Mouse (Mus musculus) urinary bladder, postnatal 4 days (tissue): ENCODE results near the gene Mycl.

Experiments used
- DNase-seq, 2 experiments: peaks; one replicate each; pipeline ENCODE4 v3.0.0; 2021 to 2022; ENCODE audit warnings: low spot score in 2 of 2

Mycl gene

DNA sequence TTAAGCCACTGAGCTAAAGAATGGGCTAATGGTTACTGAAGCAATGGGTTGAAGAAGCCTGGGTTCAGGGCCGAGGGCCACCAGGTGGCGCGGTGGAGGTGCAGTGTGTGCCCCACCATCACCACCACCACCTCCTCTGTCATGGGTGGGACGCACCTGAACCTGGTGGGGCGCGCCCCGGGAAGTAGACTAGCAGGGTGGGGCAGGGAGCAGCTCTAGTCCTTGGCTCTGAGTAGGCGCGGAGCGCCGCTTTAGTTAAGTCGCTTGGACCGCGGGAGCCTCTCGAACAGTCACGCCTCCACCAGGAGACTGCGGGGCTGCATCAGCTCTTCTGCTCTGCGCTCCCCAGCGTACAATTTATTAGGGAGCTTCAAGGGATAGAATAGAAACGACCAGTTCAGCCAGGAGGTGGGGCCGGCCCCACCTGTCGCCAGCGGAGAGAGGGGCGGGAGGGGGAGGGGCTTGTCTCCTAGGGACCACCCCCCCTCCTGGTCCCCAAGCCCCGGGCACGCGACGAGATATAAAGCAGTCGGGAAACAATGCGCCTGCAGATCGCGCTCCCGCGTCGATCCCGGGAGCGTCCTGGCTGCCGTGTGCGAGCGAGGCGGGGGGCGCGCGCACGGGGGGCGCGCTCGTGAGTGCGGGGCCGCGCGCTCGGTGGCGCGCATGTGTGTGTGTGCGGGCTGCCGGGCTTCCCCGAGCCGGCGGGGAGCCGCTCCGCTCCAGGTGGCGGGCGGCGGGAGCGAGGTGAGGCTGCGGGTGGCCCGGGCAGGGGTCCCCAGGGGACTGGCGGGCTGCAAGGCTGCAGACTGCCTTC, at the start of gene Mycl:
TSS of gene Mycl (plus strand) at position 249 of the 817 bp plus-strand sequence.
- DNase-seq: peak; percentile 76 to 84

GRCm38 (mm10) chr4:122947223-122947622, 48.2 kb upstream of the Mycl start:
- no peak for DNase-seq

DNA sequence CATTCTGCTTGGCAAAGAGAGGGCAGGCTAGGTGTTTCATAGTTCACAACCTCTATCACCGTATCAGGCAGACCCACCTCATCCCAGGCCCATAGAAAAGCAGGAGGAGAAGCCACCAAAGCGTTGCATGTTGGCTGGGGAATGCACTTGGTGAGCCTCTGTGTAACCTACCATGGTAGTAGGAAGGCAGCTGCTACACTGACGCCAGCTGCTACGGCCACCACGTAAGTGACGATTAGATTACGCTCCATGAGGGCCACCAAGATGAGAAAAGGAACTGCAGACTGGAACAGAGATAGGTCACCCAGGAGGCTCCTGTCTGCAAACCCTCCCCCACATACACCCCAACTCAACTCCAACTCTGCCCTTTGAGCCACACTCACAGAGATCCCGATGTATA, 46.4 kb upstream of the Mycl start:
- no peak for DNase-seq

DNA sequence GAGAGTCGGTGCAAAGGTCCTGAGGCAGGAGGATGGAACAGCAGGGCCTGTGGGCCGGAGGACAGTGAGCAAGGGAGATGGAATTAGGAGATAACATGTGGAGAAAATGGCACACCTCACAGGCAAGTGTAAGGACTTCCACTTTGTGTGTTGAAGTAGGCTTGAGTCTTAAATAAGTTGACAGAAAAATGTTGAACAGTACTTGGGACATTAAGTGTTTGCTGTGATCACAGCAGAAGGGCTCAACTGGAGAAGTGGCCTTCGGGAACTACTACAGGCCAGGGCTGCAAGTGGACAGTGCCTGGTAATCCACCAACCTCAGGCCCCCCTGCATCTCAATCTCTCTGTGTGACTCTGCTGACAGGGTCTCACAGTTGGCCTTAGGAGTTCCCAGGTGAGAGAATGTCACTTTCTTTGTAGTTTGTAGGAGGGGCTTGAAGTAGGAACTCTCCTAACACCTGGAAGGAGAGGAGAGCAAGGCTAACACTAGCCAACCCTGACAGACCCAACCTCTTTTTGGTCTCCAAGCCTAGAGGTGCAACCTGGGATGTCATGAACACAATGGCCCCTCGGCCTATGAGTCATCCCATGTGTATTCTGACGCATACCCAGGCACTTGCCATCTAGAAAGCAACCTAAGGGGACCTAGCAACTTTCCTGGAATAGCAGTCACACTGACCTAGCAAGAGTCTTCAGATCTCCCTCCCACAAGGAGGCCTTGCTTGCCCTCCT, 40.6 kb upstream of the Mycl start:
- no peak for DNase-seq

DNA sequence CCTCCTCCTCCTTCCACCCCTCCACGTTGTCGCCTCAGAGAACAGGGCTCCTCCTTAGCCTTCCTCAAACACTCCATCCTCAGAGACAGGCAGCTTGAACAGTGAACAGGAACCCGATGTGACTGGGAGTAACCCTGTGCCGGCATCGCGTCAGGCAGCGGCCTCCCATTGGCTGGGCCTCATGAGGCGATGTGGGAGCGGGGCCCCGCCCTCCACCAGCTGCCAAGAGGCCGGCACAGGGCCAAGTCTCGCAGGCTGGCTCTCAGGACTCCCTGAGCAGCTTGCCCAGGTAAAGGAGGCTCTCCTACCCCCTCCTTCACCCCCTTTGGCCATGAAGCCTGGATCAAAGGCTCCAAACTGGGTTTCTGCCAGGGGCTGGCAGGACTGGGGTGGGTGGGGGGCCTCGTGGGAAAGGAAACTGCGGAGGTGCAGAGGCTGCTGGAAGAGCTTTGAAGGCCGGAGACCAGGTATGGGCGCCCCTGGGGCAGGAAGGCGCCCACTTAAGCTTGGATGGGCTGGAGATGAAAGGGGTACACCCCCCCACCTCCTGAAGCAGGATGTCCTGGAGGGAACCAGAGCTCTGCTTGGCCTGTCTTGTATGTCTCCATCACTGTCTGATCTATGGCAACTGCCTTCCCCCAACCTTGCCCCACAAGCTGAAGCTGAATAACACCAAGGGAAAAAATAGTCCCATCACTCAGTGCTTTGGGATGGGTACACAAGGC, 39.9 kb upstream of the Mycl start:
- peak; percentile 81 to 89 for DNase-seq

- no peak for DNase-seq
These were observed 39.2 kb upstream of the Mycl start for GRCm38 (mm10) chr4:122956301-122956700.

GRCm38 (mm10) chr4:122958491-122959031, 36.9 kb upstream of the Mycl start:
- DNase-seq: no peak

DNA sequence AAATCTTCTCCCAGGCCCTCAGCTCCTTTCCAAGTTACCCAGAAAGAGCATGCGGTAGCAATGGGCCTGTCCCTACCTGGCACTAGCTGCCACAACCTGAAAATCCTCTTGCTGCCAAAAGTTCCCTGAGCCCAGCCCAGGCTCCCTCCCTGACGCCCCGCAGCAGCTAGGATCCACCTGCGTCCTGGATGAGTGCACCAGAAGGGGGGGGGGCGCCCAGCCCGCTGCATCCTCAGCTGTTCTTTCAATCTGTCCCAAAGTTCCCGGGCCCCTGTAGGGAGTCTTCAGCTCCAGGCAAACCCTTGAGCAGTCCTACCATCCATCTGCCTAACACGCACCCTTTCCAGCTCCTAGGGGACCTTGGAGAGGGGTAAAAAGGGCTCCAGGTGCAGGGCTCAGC, 35.6 kb upstream of the Mycl start:
- DNase-seq: no peak

GRCm38 (mm10) chr4:122960321-122961099, 34.9 kb upstream of the Mycl start:
- DNase-seq: no peak

DNA sequence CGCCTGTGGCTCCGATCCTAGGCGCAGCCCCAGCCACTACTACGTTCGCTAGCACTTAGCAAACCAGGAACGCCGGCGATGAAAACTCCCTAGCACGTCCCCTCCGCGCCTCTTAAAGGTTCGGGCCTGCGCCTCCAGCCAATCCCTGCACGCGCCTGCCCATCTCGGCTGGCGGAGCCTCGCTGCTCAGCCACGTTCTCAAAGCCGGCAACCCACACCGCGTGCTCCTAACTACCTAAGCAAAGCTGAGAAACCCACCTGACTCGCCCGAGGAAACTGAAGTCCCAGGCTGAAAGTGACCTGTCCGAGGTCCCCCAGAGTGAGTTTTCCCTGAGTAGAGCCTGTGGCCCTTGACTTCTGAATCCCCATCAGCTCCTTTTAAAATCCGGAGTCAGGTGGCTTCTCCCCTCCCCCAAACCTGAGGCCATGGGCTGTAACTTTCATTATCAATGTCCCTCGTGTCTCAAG, 34.3 kb upstream of the Mycl start, which contains the start of gene Mfsd2a:
TSS of gene Mfsd2a (minus strand) at position 89 of the 468 bp plus-strand sequence.
- DNase-seq: peak in 1 of 2 experiments; percentile 49

GRCm38 (mm10) chr4:122961589-122961988, 33.9 kb upstream of the Mycl start:
- no peak for DNase-seq

DNA sequence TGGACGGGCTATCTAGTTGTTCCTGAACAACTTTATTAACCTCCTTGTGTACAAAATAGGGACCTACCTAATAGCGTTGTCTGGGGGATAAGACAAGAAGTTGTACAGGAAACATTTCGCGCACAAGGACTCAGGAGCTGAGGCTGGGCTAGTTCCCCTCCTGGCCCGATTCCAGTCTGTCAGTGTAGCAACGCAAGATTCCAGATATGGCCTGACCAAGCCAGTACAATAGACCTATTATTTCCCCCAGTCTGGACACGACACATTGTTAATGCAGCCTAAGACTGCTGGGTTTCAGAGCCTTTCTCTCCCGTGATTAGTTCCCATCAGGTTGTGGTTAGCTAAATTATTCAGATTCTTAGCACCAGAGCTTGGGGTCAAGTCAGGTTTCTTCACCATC, 32.7 kb upstream of the Mycl start:
- no peak for DNase-seq

GRCm38 (mm10) chr4:122968106-122968505, 27.3 kb upstream of the Mycl start:
- no peak for DNase-seq

DNA sequence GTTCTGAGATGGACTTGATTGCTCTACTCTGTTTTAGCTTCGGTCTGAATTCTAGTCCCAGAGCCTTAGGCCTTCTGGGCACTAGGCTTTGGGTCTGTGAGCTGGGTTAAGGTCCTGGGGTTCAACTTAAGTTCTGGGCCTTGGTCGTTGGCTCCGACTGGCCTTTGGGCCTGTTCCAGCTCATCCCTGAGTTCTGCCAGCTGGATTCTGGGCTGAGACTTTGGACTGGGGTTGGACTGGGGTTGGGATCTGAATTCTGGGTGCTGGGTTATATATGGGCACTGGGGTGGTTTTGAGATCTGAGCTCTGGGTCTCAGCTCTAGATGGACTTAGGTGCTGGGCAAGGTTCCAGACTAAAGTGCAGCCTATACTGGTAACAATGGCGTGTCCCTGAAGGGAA, 24.3 kb upstream of the Mycl start:
- no peak for DNase-seq

- DNase-seq: no peak
These were observed 23.8 kb upstream of the Mycl start for GRCm38 (mm10) chr4:122971646-122972045.

DNA sequence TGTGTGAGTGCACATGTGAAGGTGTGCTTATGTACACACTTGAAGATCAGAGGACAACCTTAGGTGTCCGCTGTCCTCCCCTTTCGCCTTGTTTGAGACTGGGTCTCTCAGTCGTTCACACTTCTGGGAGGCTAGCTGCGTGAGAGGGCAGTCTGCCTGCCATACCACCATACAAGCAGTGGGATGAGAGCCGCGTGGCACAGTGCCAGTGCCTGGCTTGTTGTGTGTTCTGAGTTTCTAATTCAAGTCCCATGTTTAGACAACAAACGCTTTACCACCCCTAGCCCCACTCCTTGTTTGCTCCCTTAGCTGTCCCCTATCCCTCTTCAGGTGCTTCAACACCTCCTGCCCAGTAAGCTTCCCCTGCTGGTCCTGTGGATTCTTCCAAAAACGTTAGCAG, 23.4 kb upstream of the Mycl start:
- DNase-seq: no peak

GRCm38 (mm10) chr4:122974976-122975520, 20.4 kb upstream of the Mycl start:
- no peak for DNase-seq

GRCm38 (mm10) chr4:122976885-122977284, 18.6 kb upstream of the Mycl start:
- DNase-seq: no peak

DNA sequence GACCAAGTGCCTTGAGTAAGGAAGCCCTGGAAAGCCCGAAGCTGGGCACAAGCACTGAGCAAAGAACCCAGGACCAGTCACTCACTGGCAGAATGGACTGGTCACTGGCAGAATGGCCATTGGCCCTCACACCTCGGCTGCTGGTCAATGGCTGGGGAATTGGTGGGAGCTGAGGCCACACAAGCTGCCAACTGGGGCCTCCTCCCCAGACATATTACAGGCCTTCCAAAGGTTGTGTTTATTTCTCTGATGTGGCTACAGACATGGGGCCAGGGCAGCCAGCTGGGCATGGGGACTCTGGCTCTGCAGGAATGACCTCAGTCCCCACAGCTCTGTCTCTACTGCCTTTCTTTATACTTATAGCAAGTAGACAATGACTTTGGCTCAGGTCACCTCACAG, 16.6 kb upstream of the Mycl start:
- DNase-seq: no peak

DNA sequence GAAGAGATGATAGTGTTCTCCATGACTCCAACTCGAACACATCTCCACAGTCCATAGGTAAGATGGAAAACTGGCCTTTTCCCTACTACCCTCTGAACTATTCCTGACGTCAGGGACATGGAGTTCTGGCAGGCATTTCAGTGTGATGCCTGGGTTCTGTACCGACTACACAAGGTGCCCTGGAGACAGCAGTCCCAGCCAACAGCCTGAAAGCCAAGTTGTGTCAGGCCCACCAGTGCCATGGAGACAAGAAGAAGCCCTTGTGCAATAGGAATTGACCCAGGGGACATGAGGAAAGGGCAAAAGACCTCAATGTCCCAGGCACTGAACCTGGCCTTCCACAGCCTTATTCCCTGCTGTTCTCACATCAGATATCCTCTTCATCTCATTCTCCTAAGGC, 15.6 kb upstream of the Mycl start:
- no peak for DNase-seq

DNA sequence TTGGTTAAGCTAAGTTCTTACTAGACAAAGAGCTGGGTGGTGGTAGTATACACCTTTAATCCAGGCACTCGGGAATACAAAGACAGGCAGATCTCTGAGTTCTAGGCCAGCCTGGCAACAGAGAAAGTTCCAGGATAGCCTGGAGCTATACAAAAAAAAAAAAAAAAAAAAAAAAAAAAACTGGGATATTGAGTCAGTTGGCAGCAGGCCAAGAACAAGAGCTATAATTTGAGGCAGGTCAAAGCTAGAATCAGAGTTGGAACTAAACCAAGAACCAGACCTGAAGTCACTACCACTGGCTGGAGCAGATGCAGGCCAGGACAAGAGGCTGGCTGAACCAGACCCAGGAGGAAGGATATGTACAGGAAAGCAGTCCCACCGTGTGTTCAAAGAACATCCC, 14.8 kb upstream of the Mycl start:
- no peak for DNase-seq
